Mouse (Mus musculus): ENCODE measurements around the gene Bahcc1. TPM values are rescaled to one million over a fixed set of nuclear protein-coding genes. Genes with fewer than 3 reads are reported as not detected.

Gene Bahcc1
- total RNA-seq (2021), result 10 to 100 TPM; 21.9 to 26.0 TPM
- long read RNA-seq, partial matches to known transcripts, result 0 of 3 reads
- long read RNA-seq, other reads (novel, unspliced or antisense), result 3 of 3 reads

GRCm38 (mm10) chr11:120232230-120233097, at the start of gene Bahcc1:
TSS of gene Bahcc1 (plus strand) at chr11:120232947.
- peak; percentile 100 for DNase-seq (ENCODE audit: low spot score in 2 of 2)

- DNase-seq (ENCODE audit: low spot score in 2 of 2), result no peak
Observed at GRCm38 (mm10) chr11:120183180-120183579, 49.6 kb upstream of the Bahcc1 start.

GRCm38 (mm10) chr11:120183708-120184107, 49.0 kb upstream of the Bahcc1 start:
- DNase-seq (ENCODE audit: low spot score in 2 of 2), result no peak

- DNase-seq (ENCODE audit: low spot score in 2 of 2), result peak in 1 of 2 experiments; percentile 28
Observed at GRCm38 (mm10) chr11:120184371-120185315, 48.1 kb upstream of the Bahcc1 start.

GRCm38 (mm10) chr11:120185316-120186141, 47.2 kb upstream of the Bahcc1 start:
- DNase-seq (ENCODE audit: low spot score in 2 of 2), result peak; percentile 53 to 54

GRCm38 (mm10) chr11:120186145-120186740, 46.5 kb upstream of the Bahcc1 start:
- no peak for DNase-seq (ENCODE audit: low spot score in 2 of 2)

GRCm38 (mm10) chr11:120186821-120187235, 45.9 kb upstream of the Bahcc1 start:
- peak; percentile 38 to 56 for DNase-seq (ENCODE audit: low spot score in 2 of 2)

GRCm38 (mm10) chr11:120187236-120188101, 45.3 kb upstream of the Bahcc1 start:
- DNase-seq (ENCODE audit: low spot score in 2 of 2), result peak; percentile 32 to 52

- DNase-seq (ENCODE audit: low spot score in 2 of 2), result peak; percentile 59 to 66
Observed at GRCm38 (mm10) chr11:120188102-120188480, 44.7 kb upstream of the Bahcc1 start.

GRCm38 (mm10) chr11:120188481-120189441, 44.0 kb upstream of the Bahcc1 start:
- peak; percentile 59 to 66 for DNase-seq (ENCODE audit: low spot score in 2 of 2)

GRCm38 (mm10) chr11:120189459-120190312, 43.1 kb upstream of the Bahcc1 start:
- DNase-seq (ENCODE audit: low spot score in 2 of 2), result peak; percentile 98 to 99

GRCm38 (mm10) chr11:120190526-120191412, 42.0 kb upstream of the Bahcc1 start:
- DNase-seq (ENCODE audit: low spot score in 2 of 2), result no peak

- DNase-seq (ENCODE audit: low spot score in 2 of 2), result no peak
Observed at GRCm38 (mm10) chr11:120198831-120199230, 33.9 kb upstream of the Bahcc1 start.

- no peak for DNase-seq (ENCODE audit: low spot score in 2 of 2)
Observed at GRCm38 (mm10) chr11:120199766-120200165, 33.0 kb upstream of the Bahcc1 start.

- no peak for DNase-seq (ENCODE audit: low spot score in 2 of 2)
Observed at GRCm38 (mm10) chr11:120200621-120201020, 32.1 kb upstream of the Bahcc1 start.

GRCm38 (mm10) chr11:120204200-120204599, 28.5 kb upstream of the Bahcc1 start:
- DNase-seq (ENCODE audit: low spot score in 2 of 2), result no peak
